Mouse (Mus musculus) erythroblast, embryonic 14.5 days (primary cell): ENCODE measurements at regions not wholly inside any gene's neighbourhood (a gene's known extent, or its start where the extent isn't known, plus 50 kb on each side); places are given as distances from the start of the nearest gene placed in this dataset.

ENCODE experiments used
- H3K27me3 ChIP-seq: 2 replicates; pipeline ENCODE4 v1.6.1; 2012; ENCODE audit warnings: inconsistent platforms; ENCODE audit not compliant: control insufficient read depth
- H3K36me3 ChIP-seq: 2 replicates; pipeline ENCODE4 v1.6.1; 2012; ENCODE audit warnings: mild to moderate bottlenecking, inconsistent platforms; ENCODE audit not compliant: control insufficient read depth
- H3K4me1 ChIP-seq: 2 replicates; pipeline ENCODE4 v1.6.1; 2012; ENCODE audit warnings: inconsistent platforms; ENCODE audit not compliant: control insufficient read depth
- H3K4me3 ChIP-seq: replicated peaks from 2 replicates; pipeline ENCODE3; 2012; ENCODE audit warnings: moderate library complexity, mild to moderate bottlenecking, inconsistent platforms
- H3K9me3 ChIP-seq: 2 replicates; pipeline ENCODE4 v1.6.1; 2012; ENCODE audit warnings: low read length, inconsistent platforms, mixed read lengths; ENCODE audit not compliant: control insufficient read depth
- GATA1 ChIP-seq: IDR thresholded peaks from 2 replicates; pipeline ENCODE4 v1.6.1; 2012; ENCODE audit warnings: low read length, inconsistent platforms, mixed read lengths
- TAL1 ChIP-seq: IDR thresholded peaks from 3 replicates; pipeline ENCODE4 v1.6.1; 2012; ENCODE audit warnings: low read length, inconsistent platforms, mixed read lengths

- Histone ChIP-seq H3K27me3 (no peaks in the 10 kb centered on the region), H3K36me3 (no peaks in the 10 kb centered on the region)
Observed at GRCm38 (mm10) chr13:37628391-37629270, 149.6 kb upstream of the Rreb1 start.

GRCm38 (mm10) chr13:37629271-37629899, 148.8 kb upstream of the Rreb1 start:
- Histone ChIP-seq H3K4me3 (no peak overlapping the region), H3K4me1 (no peaks in the 10 kb centered on the region), H3K9me3 (no peaks in the 10 kb centered on the region), H3K27me3 (no peaks in the 10 kb centered on the region), H3K36me3 (no peaks in the 10 kb centered on the region)
- TF ChIP-seq GATA1 (no peak), TAL1 (no peak)

More at GRCm38 (mm10) chr13:37628391-37629270, 149.6 kb upstream of the Rreb1 start:
- TF ChIP-seq TAL1 = no peak
- no peak for TF ChIP-seq GATA1
- Histone ChIP-seq H3K4me3 (no peak overlapping the region), H3K4me1 (no peaks in the 10 kb centered on the region), H3K9me3 (no peaks in the 10 kb centered on the region)

- no peaks in the 10 kb centered on the region; the same call in 1 of the 2 replicates for H3K9me3 ChIP-seq
- no peak for TF ChIP-seq TAL1
- TF ChIP-seq GATA1 = no peak
- H3K4me3 ChIP-seq = no peak overlapping the region
- no peaks in the 10 kb centered on the region for H3K4me1 ChIP-seq
- H3K27me3 ChIP-seq = no peaks in the 10 kb centered on the region
- H3K36me3 ChIP-seq = no peaks in the 10 kb centered on the region
Observed at GRCm38 (mm10) chr13:37632835-37633440, 145.3 kb upstream of the Rreb1 start.

GRCm38 (mm10) chr13:37636363-37636762, 141.8 kb upstream of the Rreb1 start:
- Histone ChIP-seq H3K27me3 (no peaks in the 10 kb centered on the region), H3K4me1 (no peaks in the 10 kb centered on the region), H3K4me3 (no peak overlapping the region), H3K9me3 (no peaks in the 10 kb centered on the region; the same call in 1 of the 2 replicates), H3K36me3 (no peaks in the 10 kb centered on the region)
- TF ChIP-seq GATA1 = no peak
- no peak for TF ChIP-seq TAL1

- H3K36me3 ChIP-seq = no peaks in the 10 kb centered on the region
- H3K4me1 ChIP-seq = no peaks in the 10 kb centered on the region
- H3K27me3 ChIP-seq = no peaks in the 10 kb centered on the region
- H3K4me3 ChIP-seq = no peak overlapping the region
- H3K9me3 ChIP-seq = no peaks in the 10 kb centered on the region; the same call in 1 of the 2 replicates
- no peak for TF ChIP-seq GATA1
- TF ChIP-seq TAL1 = no peak
Observed at GRCm38 (mm10) chr13:37637151-37637550, 141.0 kb upstream of the Rreb1 start.

- H3K27me3 ChIP-seq = no peaks in the 10 kb centered on the region
- H3K4me3 ChIP-seq = no peak overlapping the region
Observed at GRCm38 (mm10) chr13:37638071-37638511, 140.1 kb upstream of the Rreb1 start.

GRCm38 (mm10) chr13:37642410-37643093, 135.6 kb upstream of the Rreb1 start:
- Histone ChIP-seq H3K4me3 (no peak overlapping the region), H3K4me1 (no peaks in the 10 kb centered on the region), H3K27me3 (no peaks in the 10 kb centered on the region), H3K36me3 (no peaks in the 10 kb centered on the region), H3K9me3 (no peaks in the 10 kb centered on the region)
- TF ChIP-seq GATA1 = no peak
- TF ChIP-seq TAL1 = no peak

More at GRCm38 (mm10) chr13:37638071-37638511, 140.1 kb upstream of the Rreb1 start:
- no peaks in the 10 kb centered on the region for H3K36me3 ChIP-seq
- H3K9me3 ChIP-seq = no peaks in the 10 kb centered on the region; the same call in 1 of the 2 replicates
- H3K4me1 ChIP-seq = no peaks in the 10 kb centered on the region
- TF ChIP-seq TAL1 (no peak), GATA1 (no peak)

GRCm38 (mm10) chr13:37644751-37645181, 133.4 kb upstream of the Rreb1 start:
- TF ChIP-seq TAL1 (no peak), GATA1 (no peak)
- Histone ChIP-seq H3K27me3 (no peaks in the 10 kb centered on the region), H3K9me3 (no peaks in the 10 kb centered on the region), H3K4me1 (peaks cover 3% of the 10 kb centered on the region; the same call in 1 of the 2 replicates), H3K36me3 (no peaks in the 10 kb centered on the region), H3K4me3 (no peak overlapping the region)

GRCm38 (mm10) chr13:37649467-37650080, 128.6 kb upstream of the Rreb1 start:
- H3K36me3 ChIP-seq = no peaks in the 10 kb centered on the region
- TF ChIP-seq GATA1 (no peak), TAL1 (no peak)
- peaks cover 5% of the 10 kb centered on the region for H3K4me1 ChIP-seq
- no peak overlapping the region for H3K4me3 ChIP-seq
- no peaks in the 10 kb centered on the region for H3K27me3 ChIP-seq
- no peaks in the 10 kb centered on the region for H3K9me3 ChIP-seq
